Comparison of ENCODE assay signal across 18 mouse cellular contexts in genomic region chr14:101805328-101805697, GRCm38 (mm10).
DNase-seq lines count a peak whose midpoint lies in the region; ATAC-seq and TF ChIP-seq lines count a peak whose summit lies in the region.
"Had no signal": no experiment of that assay in that cellular context is flagged by ENCODE, and none has a peak within 500 bp of the region (broad histone marks: within the 10 kb centered on the region; RNA-seq: fewer than 3 reads in every experiment).

No protein-coding gene starts in this region.

- TF ChIP-seq POLR2A in embryonic fibroblast, embryonic 13.5 days (IDR thresholded peaks at IDR 0.05; ENCODE audit: low read depth, low read length) = no peak

- 79% methylated on average over 7 of the region's 7 CpGs for WGBS in embryonic facial prominence, embryonic 11.5 days
- 74% methylated on average over 7 of the region's 7 CpGs for WGBS in embryonic facial prominence, embryonic 10.5 days
- 21% methylated on average over 7 of the region's 7 CpGs for WGBS in kidney, postnatal 0 days
- WGBS in stomach, embryonic 15.5 days = 29% methylated on average over 7 of the region's 7 CpGs

- no peak for TF ChIP-seq CTCF in kidney, postnatal 0 days (IDR thresholded peaks at IDR 0.05; ENCODE audit: low read depth)
- TF ChIP-seq CTCF in embryonic fibroblast, embryonic 13.5 days (IDR thresholded peaks at IDR 0.05; ENCODE audit: borderline replicate concordance, insufficient read depth, low read length) = no peak

- H3K27ac ChIP-seq in embryonic facial prominence, embryonic 11.5 days (replicated peaks; ENCODE audit: low read depth, low read length) = 0 out of 2 replicates have a peak overlapping the region, but pooled peaks have one; percentile 13
- H3K27ac ChIP-seq in embryonic facial prominence, embryonic 10.5 days (replicated peaks) = no peak overlapping the region
- H3K27ac ChIP-seq in kidney, postnatal 0 days = peak overlapping the region; percentile 81
- peak overlapping the region; percentile 97 for H3K27ac ChIP-seq in embryonic fibroblast, embryonic 13.5 days (ENCODE audit: insufficient read depth, low read length)
- peak overlapping the region; percentile 28; the same call in 1 of the 2 replicates for H3K27ac ChIP-seq in stomach, embryonic 15.5 days
- H3K27ac ChIP-seq: heart, embryonic 13.5 days; hindbrain, postnatal 0 days; midbrain, embryonic 10.5 days had no signal

- no peak overlapping the region for H3K4me3 ChIP-seq in embryonic facial prominence, embryonic 11.5 days (ENCODE audit: low read depth, low read length)
- H3K4me3 ChIP-seq in embryonic facial prominence, embryonic 10.5 days = no peak overlapping the region
- H3K4me3 ChIP-seq in kidney, postnatal 0 days (replicated peaks; ENCODE audit: low read depth, low read length) = no peak overlapping the region
- no peak overlapping the region for H3K4me3 ChIP-seq in embryonic fibroblast, embryonic 13.5 days (ENCODE audit: insufficient read depth, low read length)
- no peak overlapping the region for H3K4me3 ChIP-seq in stomach, embryonic 15.5 days (replicated peaks)
- H3K4me3 ChIP-seq: erythroblast, embryonic 14.5 days; heart, embryonic 13.5 days; midbrain, embryonic 10.5 days had no signal

- H3K9me3 ChIP-seq in embryonic facial prominence, embryonic 11.5 days (replicated peaks; ENCODE audit: control insufficient read depth, low read length) = no peaks in the 10 kb centered on the region
- H3K9me3 ChIP-seq in embryonic facial prominence, embryonic 10.5 days = no peaks in the 10 kb centered on the region
- H3K9me3 ChIP-seq in kidney, postnatal 0 days (replicated peaks; ENCODE audit: low read length) = no peaks in the 10 kb centered on the region
- H3K9me3 ChIP-seq in stomach, embryonic 15.5 days = no peaks in the 10 kb centered on the region
- H3K9me3 ChIP-seq: heart, embryonic 13.5 days; midbrain, embryonic 10.5 days had no signal

- no peak overlapping the region for H3K4me2 ChIP-seq in embryonic facial prominence, embryonic 11.5 days (ENCODE audit: low read depth, low read length)
- H3K4me2 ChIP-seq in kidney, postnatal 0 days (ENCODE audit: low read length) = no peak overlapping the region
- H3K4me2 ChIP-seq in stomach, embryonic 15.5 days = no peak overlapping the region
- H3K4me2 ChIP-seq: heart, embryonic 13.5 days had no signal

- H3K36me3 ChIP-seq in embryonic facial prominence, embryonic 11.5 days (replicated peaks; ENCODE audit: control insufficient read depth, insufficient read depth, low read depth, low read length) = no peaks in the 10 kb centered on the region
- no peaks in the 10 kb centered on the region for H3K36me3 ChIP-seq in embryonic facial prominence, embryonic 10.5 days (replicated peaks)
- no peaks in the 10 kb centered on the region for H3K36me3 ChIP-seq in kidney, postnatal 0 days (ENCODE audit: insufficient read depth, low read length)
- no peaks in the 10 kb centered on the region for H3K36me3 ChIP-seq in stomach, embryonic 15.5 days
- H3K36me3 ChIP-seq: heart, embryonic 13.5 days; midbrain, embryonic 10.5 days had no signal

- H3K4me1 ChIP-seq in embryonic facial prominence, embryonic 11.5 days (ENCODE audit: control insufficient read depth, insufficient read depth, low read length) = no peaks in the 10 kb centered on the region
- H3K4me1 ChIP-seq in embryonic facial prominence, embryonic 10.5 days = peaks cover 21% of the 10 kb centered on the region
- H3K4me1 ChIP-seq in kidney, postnatal 0 days (replicated peaks; ENCODE audit: insufficient read depth, low read length) = peaks cover 25% of the 10 kb centered on the region
- H3K4me1 ChIP-seq in embryonic fibroblast, embryonic 13.5 days (ENCODE audit: control insufficient read depth, insufficient read depth, low read length) = peaks cover 13% of the 10 kb centered on the region
- peaks cover 11% of the 10 kb centered on the region for H3K4me1 ChIP-seq in stomach, embryonic 15.5 days

- ATAC-seq in embryonic facial prominence, embryonic 11.5 days (replicated peaks; ENCODE audit: insufficient number of reproducible peaks, low FRiP score, low TSS enrichment, low read depth) = no peak
- ATAC-seq in kidney, postnatal 0 days (replicated peaks; ENCODE audit: low FRiP score, low read depth) = no peak; the same call in 1 of the 2 replicates
- ATAC-seq in stomach, embryonic 15.5 days (ENCODE audit: insufficient read depth, low FRiP score, low read depth) = 0 out of 2 replicates have a peak, but pooled peaks have one; percentile 35
- ATAC-seq: forebrain, embryonic 14.5 days; hindbrain, postnatal 0 days had no signal

- H3K9ac ChIP-seq in embryonic facial prominence, embryonic 11.5 days (replicated peaks; ENCODE audit: low read length) = no peak overlapping the region
- no peak overlapping the region for H3K9ac ChIP-seq in kidney, postnatal 0 days (ENCODE audit: low read depth, low read length)
- H3K9ac ChIP-seq in stomach, embryonic 15.5 days = no peak overlapping the region
- H3K9ac ChIP-seq: heart, embryonic 13.5 days had no signal

- H3K27me3 ChIP-seq in embryonic facial prominence, embryonic 11.5 days (ENCODE audit: control insufficient read depth, insufficient read depth, low read length) = no peaks in the 10 kb centered on the region
- no peaks in the 10 kb centered on the region for H3K27me3 ChIP-seq in embryonic facial prominence, embryonic 10.5 days (replicated peaks; ENCODE audit: low read depth, poor library complexity, severe bottlenecking)
- H3K27me3 ChIP-seq in kidney, postnatal 0 days (ENCODE audit: insufficient read depth, low read length) = no peaks in the 10 kb centered on the region
- H3K27me3 ChIP-seq in stomach, embryonic 15.5 days (replicated peaks) = no peaks in the 10 kb centered on the region
- H3K27me3 ChIP-seq: heart, embryonic 13.5 days had no signal

- no peak for DNase-seq in embryonic facial prominence, embryonic 11.5 days (ENCODE audit: low spot score)
- DNase-seq in embryonic facial prominence, embryonic 10.5 days (ENCODE audit: low spot score) = no peak
- no peak for DNase-seq in kidney, postnatal 0 days (ENCODE audit: low spot score)
- no peak for DNase-seq in kidney, adult 8-10 months
- no peak for DNase-seq in layer of hippocampus, adult 9-10 months (ENCODE audit: low spot score)
- no peak for DNase-seq in testis, postnatal 14 days (ENCODE audit: low spot score)
- DNase-seq: cerebellum, adult 9-11 months; heart, postnatal 36 days; left cerebral cortex, postnatal 4 days; retina, postnatal 1 day; right cerebral cortex, postnatal 4 days had no signal
